Mouse (Mus musculus): ENCODE measurements around the gene Mrtfa.

- TF ChIP-seq CTCF (IDR thresholded peaks at IDR 0.05; ENCODE audit: low read depth, low read length) (no peak), POLR2AphosphoS5 (IDR thresholded peaks at IDR 0.05; ENCODE audit: insufficient replicate concordance, low read depth, low read length) (no peak), GATA1 (IDR thresholded peaks at IDR 0.05; ENCODE audit: borderline replicate concordance, low read length) (no peak)
Observed at GRCm38 (mm10) chr15:81096329-81097055, 94.1 kb downstream of the Mrtfa start.

All from G1E (cell line).